Mouse (Mus musculus): ENCODE results near the gene Icam2.

DNA sequence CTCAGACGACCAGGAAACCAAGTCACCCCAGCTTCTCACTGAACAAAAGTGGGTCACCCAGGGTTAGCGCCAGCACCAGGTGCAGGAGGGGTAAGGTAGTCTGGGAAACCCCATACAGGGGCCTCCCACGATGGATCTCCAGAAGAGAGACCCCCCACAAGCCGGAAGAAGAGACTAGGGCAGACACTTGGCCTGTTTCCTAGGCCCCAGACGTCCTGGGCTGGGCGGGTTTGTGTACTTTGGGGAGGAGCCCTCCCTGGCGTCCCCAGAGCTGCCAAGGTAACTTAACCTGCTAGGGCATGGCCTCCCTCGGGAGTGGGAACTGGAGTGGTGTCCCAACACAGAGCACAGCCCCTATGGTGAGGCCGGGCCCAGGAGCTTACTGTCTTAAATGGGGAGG is 13.3 kb downstream of the Icam2 start:
- TF ChIP-seq EP300 (IDR thresholded peaks at IDR 0.05; ENCODE audit: insufficient read depth, low read depth, low read length) (no peak), POLR2A (IDR thresholded peaks at IDR 0.05; ENCODE audit: insufficient read depth, low read depth, low read length) (no peak)
